Mouse (Mus musculus) hindbrain, embryonic 16.5 days (tissue): ENCODE measurements around the gene Eva1a. TPM values are rescaled to one million over a fixed set of nuclear protein-coding genes. Genes with fewer than 3 reads are reported as not detected.

Experiments
- ATAC-seq: fragments of 200-750 bp; cut with Nextera tagmentation; 2 replicates; pipeline ENCODE4 v1.8.0; 2017; ENCODE audit warnings: moderate TSS enrichment, moderate library complexity
- H3K27ac ChIP-seq: fragments of 300-500 bp; sonication (generic); 2 replicates; pipeline ENCODE4 v1.5.1; 2014; ENCODE audit warnings: low read depth, mild to moderate bottlenecking, control low read depth, low read length, moderate library complexity
- H3K27me3 ChIP-seq: fragments of 300-500 bp; sonication (generic); replicated peaks from 2 replicates; pipeline ENCODE4 v1.6.1; 2014; ENCODE audit warnings: low read length; ENCODE audit not compliant: control insufficient read depth, insufficient read depth
- H3K36me3 ChIP-seq: fragments of 300-500 bp; sonication (generic); 2 replicates; pipeline ENCODE4 v1.6.1; 2014; ENCODE audit warnings: mild to moderate bottlenecking, low read length, moderate library complexity, mixed read lengths; ENCODE audit not compliant: control insufficient read depth, insufficient read depth
- H3K4me1 ChIP-seq: fragments of 300-500 bp; sonication (generic); 2 replicates; pipeline ENCODE4 v1.6.1; 2014; ENCODE audit warnings: low read depth, low read length; ENCODE audit not compliant: control insufficient read depth, insufficient read depth
- H3K4me2 ChIP-seq: fragments of 300-500 bp; sonication (generic); 2 replicates; pipeline ENCODE4 v1.6.1; 2014; ENCODE audit warnings: mild to moderate bottlenecking, low read length, control low read depth, moderate library complexity
- H3K4me3 ChIP-seq: fragments of 300-500 bp; sonication (generic); 2 replicates; pipeline ENCODE4 v1.5.1; 2014; ENCODE audit warnings: mild to moderate bottlenecking, low read length, control low read depth, moderate library complexity
- H3K9ac ChIP-seq: fragments of 300-500 bp; sonication (generic); 2 replicates; pipeline ENCODE4 v1.6.1; 2014; ENCODE audit warnings: low read depth, mild to moderate bottlenecking, control low read depth, low read length, moderate library complexity
- H3K9me3 ChIP-seq: fragments of 300-500 bp; sonication (generic); 2 replicates; pipeline ENCODE4 v1.6.1; 2014; ENCODE audit warnings: mild to moderate bottlenecking, low read length, moderate library complexity; ENCODE audit not compliant: control insufficient read depth
- WGBS: fragments of 180-500 bp; shearing (Covaris S2); extraction: QIAGEN DNeasy Blood & Tissue Kit; methylation state at CpG from one replicate; pipeline ENCODE4 v1.1.7; 2014; 5-methylcytosine and 5-hydroxymethylcytosine counted together
- polyA plus RNA-seq: library from polyadenylated mRNA; unstranded; fragments of >200 nt; fragmentation: Nextera tagmentation; extraction: Ambion mirVana; gene quantifications from 2 replicates; pipeline ENCODE4 v1.2.1, GENCODE M21; 2015

Gene Eva1a
- polyA plus RNA-seq, 1 experiment from 2014 or later: 1.3 TPM

- peak; percentile 57; the same call in 1 of the 2 replicates for ATAC-seq
- H3K27ac ChIP-seq: no peak overlapping the region
- under 1% methylated on average over 46 of the region's 50 CpGs for WGBS
- peaks cover 21% of the 10 kb centered on the region for H3K27me3 ChIP-seq
- H3K4me2 ChIP-seq: peak overlapping the region; percentile 98
- peak overlapping the region; percentile 61 for H3K9ac ChIP-seq
- H3K4me3 ChIP-seq: peak overlapping the region; percentile 55
- H3K9me3 ChIP-seq: no peaks in the 10 kb centered on the region
- no peaks in the 10 kb centered on the region for H3K36me3 ChIP-seq
- H3K4me1 ChIP-seq: peaks cover 16% of the 10 kb centered on the region
Measured at GRCm38 (mm10) chr6:82041488-82042295, 849 bp downstream of the Eva1a start.

GRCm38 (mm10) chr6:82042296-82043125 lies 1.7 kb downstream of the Eva1a start:
- H3K9me3 ChIP-seq: no peaks in the 10 kb centered on the region
- peak overlapping the region; percentile 61 for H3K9ac ChIP-seq
- H3K4me2 ChIP-seq: peak overlapping the region; percentile 98
- peaks cover 21% of the 10 kb centered on the region for H3K27me3 ChIP-seq
- peaks cover 16% of the 10 kb centered on the region for H3K4me1 ChIP-seq
- ATAC-seq: peak; percentile 44; the same call in 1 of the 2 replicates
- 1% methylated on average over 35 of the region's 35 CpGs for WGBS
- no peaks in the 10 kb centered on the region for H3K36me3 ChIP-seq
- no peak overlapping the region for H3K27ac ChIP-seq
- H3K4me3 ChIP-seq: peak overlapping the region; percentile 55

- no peak overlapping the region for H3K27ac ChIP-seq
- H3K9me3 ChIP-seq: no peaks in the 10 kb centered on the region
- H3K27me3 ChIP-seq: peaks cover 21% of the 10 kb centered on the region
- H3K4me3 ChIP-seq: no peak overlapping the region
- ATAC-seq: no peak
- H3K4me1 ChIP-seq: peaks cover 16% of the 10 kb centered on the region
- H3K36me3 ChIP-seq: no peaks in the 10 kb centered on the region
- H3K4me2 ChIP-seq: no peak overlapping the region
- WGBS: 47% methylated on average over 4 of the region's 4 CpGs
- H3K9ac ChIP-seq: no peak overlapping the region
Measured at GRCm38 (mm10) chr6:82043634-82044033, 2.8 kb downstream of the Eva1a start.

- Histone ChIP-seq H3K9me3 (no peaks in the 10 kb centered on the region), H3K27ac (no peak overlapping the region), H3K27me3 (peaks cover 21% of the 10 kb centered on the region), H3K4me2 (no peak overlapping the region), H3K36me3 (no peaks in the 10 kb centered on the region), H3K9ac (no peak overlapping the region), H3K4me1 (peaks cover 16% of the 10 kb centered on the region), H3K4me3 (no peak overlapping the region)
- no peak for ATAC-seq
- 82% methylated on average over 4 of the region's 4 CpGs for WGBS
Measured at GRCm38 (mm10) chr6:82044509-82044908, 3.7 kb downstream of the Eva1a start.

GRCm38 (mm10) chr6:82047977-82048376 lies 7.1 kb downstream of the Eva1a start:
- H3K4me1 ChIP-seq: no peaks in the 10 kb centered on the region; the same call in 1 of the 2 replicates
- H3K9me3 ChIP-seq: no peaks in the 10 kb centered on the region
- H3K27me3 ChIP-seq: peaks cover 10% of the 10 kb centered on the region
- H3K36me3 ChIP-seq: no peaks in the 10 kb centered on the region
- H3K4me2 ChIP-seq: no peak overlapping the region
- H3K27ac ChIP-seq: no peak overlapping the region
- H3K9ac ChIP-seq: no peak overlapping the region
- no peak for ATAC-seq
- WGBS: 65% methylated on average over 6 of the region's 6 CpGs
- H3K4me3 ChIP-seq: no peak overlapping the region

- 80% methylated on average over 9 of the region's 9 CpGs for WGBS
- ATAC-seq: no peak
- no peaks in the 10 kb centered on the region for H3K27me3 ChIP-seq
Measured at GRCm38 (mm10) chr6:82050201-82050600, 9.4 kb downstream of the Eva1a start.

GRCm38 (mm10) chr6:82051569-82051968 lies 10.7 kb downstream of the Eva1a start:
- Histone ChIP-seq H3K9ac (no peak overlapping the region), H3K36me3 (no peaks in the 10 kb centered on the region), H3K27me3 (no peaks in the 10 kb centered on the region), H3K4me3 (no peak overlapping the region), H3K4me2 (no peak overlapping the region), H3K4me1 (no peaks in the 10 kb centered on the region), H3K27ac (no peak overlapping the region), H3K9me3 (no peaks in the 10 kb centered on the region)
- no peak for ATAC-seq
- WGBS: 81% methylated on average over 8 of the region's 8 CpGs

More at GRCm38 (mm10) chr6:82050201-82050600, 9.4 kb downstream of the Eva1a start:
- H3K4me2 ChIP-seq: no peak overlapping the region
- H3K9me3 ChIP-seq: no peaks in the 10 kb centered on the region
- no peaks in the 10 kb centered on the region for H3K4me1 ChIP-seq
- H3K4me3 ChIP-seq: no peak overlapping the region
- no peaks in the 10 kb centered on the region for H3K36me3 ChIP-seq
- H3K9ac ChIP-seq: no peak overlapping the region
- H3K27ac ChIP-seq: no peak overlapping the region

- WGBS: 83% methylated on average over 6 of the region's 6 CpGs
- H3K4me1 ChIP-seq: no peaks in the 10 kb centered on the region
- no peak overlapping the region for H3K4me2 ChIP-seq
- no peak overlapping the region for H3K4me3 ChIP-seq
- H3K27me3 ChIP-seq: no peaks in the 10 kb centered on the region
- no peaks in the 10 kb centered on the region for H3K9me3 ChIP-seq
- no peak overlapping the region for H3K9ac ChIP-seq
- no peak for ATAC-seq
- H3K36me3 ChIP-seq: no peaks in the 10 kb centered on the region
- no peak overlapping the region for H3K27ac ChIP-seq
Measured at GRCm38 (mm10) chr6:82052047-82052725, 11.3 kb downstream of the Eva1a start.

GRCm38 (mm10) chr6:82052726-82053118 lies 11.9 kb downstream of the Eva1a start:
- 87% methylated on average over 2 of the region's 2 CpGs for WGBS
- Histone ChIP-seq H3K4me3 (no peak overlapping the region), H3K9me3 (no peaks in the 10 kb centered on the region), H3K4me2 (no peak overlapping the region), H3K9ac (no peak overlapping the region), H3K4me1 (no peaks in the 10 kb centered on the region), H3K27ac (no peak overlapping the region), H3K36me3 (no peaks in the 10 kb centered on the region), H3K27me3 (no peaks in the 10 kb centered on the region)
- ATAC-seq: no peak
